Mouse (Mus musculus): Measurements from ENCODE around the gene Tsga10.
"Not testable (repeated sequence)": the region's sequence is repeated elsewhere in the genome, so short reads cannot be mapped to it uniquely, and the experiment has no call there.

Gene Tsga10

GRCm38 (mm10) chr1:37718516-37718915, 147.7 kb downstream of the Tsga10 start:
- no peak for DNase-seq

DNA sequence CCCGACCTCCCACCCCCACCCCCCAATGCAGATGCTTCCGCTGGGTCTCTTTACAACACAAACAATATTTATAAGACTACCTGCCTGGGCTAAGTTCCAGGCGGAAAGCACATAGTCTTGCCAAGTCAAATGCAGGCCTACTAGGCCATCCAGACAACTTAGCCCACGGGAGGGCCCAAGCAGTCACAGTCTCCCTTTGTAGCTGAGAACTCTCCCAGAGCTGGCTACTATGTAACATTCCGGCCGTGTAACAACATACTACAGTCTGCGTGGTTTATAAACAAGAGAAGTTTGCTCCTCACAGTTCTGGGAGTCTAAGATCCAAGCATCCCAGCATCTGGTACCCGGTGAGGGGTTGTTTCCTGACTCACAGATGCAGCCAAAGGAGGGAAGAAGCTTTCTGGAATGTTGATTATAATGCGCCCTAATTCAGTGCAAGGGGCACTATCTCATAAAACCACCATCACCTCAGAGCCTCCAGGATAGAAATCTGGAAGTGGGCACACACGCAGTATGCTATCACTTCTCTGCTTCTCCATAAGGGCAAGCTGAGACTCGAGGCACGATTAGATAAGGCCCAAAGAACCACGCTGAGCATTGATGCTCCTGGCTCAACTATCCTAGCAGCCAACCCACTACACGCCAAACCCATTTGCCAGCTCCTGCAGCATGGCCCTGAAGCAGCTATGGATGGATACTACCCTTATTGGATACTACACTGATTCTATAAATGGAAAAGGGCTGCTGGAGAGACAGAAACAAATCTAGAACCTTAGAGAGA, 148.6 kb downstream of the Tsga10 start:
- no peak for DNase-seq

- DNase-seq = not testable (repeated sequence)
Observed at GRCm38 (mm10) chr1:37712357-37712737, 153.9 kb downstream of the Tsga10 start.

DNA sequence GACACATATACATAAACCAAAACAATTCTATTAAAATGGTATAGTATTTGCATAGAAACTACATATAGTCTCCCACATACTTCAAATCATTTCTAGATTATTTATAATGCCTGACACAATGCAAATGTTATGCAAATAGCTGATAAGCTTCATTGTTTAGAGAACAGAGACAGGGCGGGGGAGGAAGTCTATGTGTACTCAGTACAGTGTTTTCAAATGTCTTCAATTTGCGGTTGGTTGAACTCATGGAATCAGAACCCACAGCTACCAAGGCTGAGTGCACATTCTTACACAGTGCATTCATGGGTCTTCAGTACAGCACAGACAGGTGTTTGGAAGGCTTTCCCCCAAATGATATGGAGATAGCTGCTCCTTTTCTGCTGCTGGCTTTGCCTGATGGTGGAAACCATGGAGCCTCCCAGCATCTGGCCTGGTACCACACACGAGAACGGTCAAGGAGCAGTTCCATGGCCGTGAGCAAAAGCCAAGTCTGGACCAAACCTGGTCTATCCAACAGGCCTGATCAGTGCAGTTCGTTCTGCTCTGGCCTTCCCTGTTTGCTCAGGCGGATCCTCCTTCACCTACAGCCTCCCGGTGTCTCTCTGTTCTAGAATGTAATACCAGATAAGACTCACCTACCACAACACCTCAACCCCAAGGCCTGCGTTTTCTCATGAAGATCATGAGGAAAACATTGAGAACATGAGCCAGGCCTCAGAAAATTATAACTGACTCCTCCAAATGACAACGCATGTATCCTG, 154.5 kb downstream of the Tsga10 start:
- DNase-seq = no peak

DNA sequence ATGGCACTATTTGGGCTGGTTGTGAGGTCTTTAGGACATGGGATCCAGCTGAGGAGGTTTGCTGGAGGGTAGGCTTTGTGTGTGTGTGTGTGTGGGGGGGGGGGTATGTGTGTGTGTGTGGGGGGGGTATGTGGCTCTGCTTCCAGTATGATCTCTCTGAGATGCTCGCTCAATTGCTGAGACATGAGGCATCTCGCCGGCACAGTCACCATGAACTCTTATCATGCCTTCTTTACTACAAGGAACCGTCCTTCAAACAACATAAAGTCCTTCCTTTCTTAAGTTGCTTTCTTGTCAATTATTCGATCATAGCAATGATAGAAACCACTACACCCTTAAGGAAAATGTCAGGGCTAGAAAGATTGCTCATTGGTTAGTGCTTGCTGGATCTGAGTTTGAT, 155.1 kb downstream of the Tsga10 start:
- no peak for DNase-seq

DNA sequence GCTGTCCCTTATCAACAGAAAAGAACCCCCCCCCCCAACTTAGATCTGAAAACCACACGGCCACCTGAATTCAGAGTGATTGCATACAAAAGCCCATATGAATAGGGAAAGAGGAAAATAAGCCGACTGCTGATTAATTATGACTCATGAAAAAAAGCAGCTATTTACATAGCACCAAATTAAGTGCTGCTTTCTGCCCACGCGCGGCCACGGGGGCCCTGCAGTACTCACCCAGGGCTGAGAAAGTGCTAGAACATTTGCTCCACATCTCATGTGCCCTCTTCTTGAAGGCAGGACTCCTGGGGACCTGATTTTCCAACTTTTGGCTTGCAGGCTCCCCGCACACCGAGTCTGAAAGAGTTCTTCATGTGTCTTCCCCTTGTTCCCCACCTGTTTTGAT, 156.5 kb downstream of the Tsga10 start:
- no peak for DNase-seq

- DNase-seq = no peak
Observed at GRCm38 (mm10) chr1:37708270-37708955, 157.8 kb downstream of the Tsga10 start.

Measured in B cell, adult 2 months (primary cell).